Mouse (Mus musculus) heart, embryonic 15.5 days (tissue): ENCODE measurements at regions not wholly inside any gene's neighbourhood (a gene's known extent, or its start where the extent isn't known, plus 50 kb on each side); places are given as distances from the start of the nearest gene placed in this dataset.
A peak's percentile ranks its signal among the peaks of the same experiment; 100 is the strongest.

ENCODE experiments used
- ATAC-seq: fragments of 200-750 bp; cut with Nextera tagmentation; replicated peaks from 2 replicates; pipeline ENCODE4 v1.8.0; 2017; ENCODE audit warnings: low read depth, moderate TSS enrichment; ENCODE audit not compliant: insufficient number of reproducible peaks, insufficient read depth, low FRiP score
- H3K27ac ChIP-seq: fragments of 300-500 bp; sonication (generic); 2 replicates; pipeline ENCODE4 v1.5.1; 2015; ENCODE audit warnings: mild to moderate bottlenecking, inconsistent platforms
- H3K27me3 ChIP-seq: fragments of 300-500 bp; sonication (generic); 2 replicates; pipeline ENCODE4 v1.6.1; 2015; ENCODE audit warnings: inconsistent platforms
- H3K36me3 ChIP-seq: fragments of 300-500 bp; sonication (generic); 2 replicates; pipeline ENCODE4 v1.6.1; 2015; ENCODE audit warnings: mild to moderate bottlenecking, inconsistent platforms
- H3K4me1 ChIP-seq: fragments of 300-500 bp; sonication (generic); replicated peaks from 2 replicates; pipeline ENCODE4 v1.6.1; 2015; ENCODE audit warnings: inconsistent platforms
- H3K4me2 ChIP-seq: fragments of 300-500 bp; sonication (generic); 2 replicates; pipeline ENCODE4 v1.6.1; 2015; ENCODE audit warnings: inconsistent platforms, mild to moderate bottlenecking, moderate library complexity
- H3K4me3 ChIP-seq: fragments of 300-500 bp; sonication (generic); 2 replicates; pipeline ENCODE4 v1.5.1; 2015; ENCODE audit warnings: mild to moderate bottlenecking, inconsistent platforms
- H3K9ac ChIP-seq: fragments of 300-500 bp; sonication (generic); 2 replicates; pipeline ENCODE4 v1.6.1; 2015; ENCODE audit warnings: mild to moderate bottlenecking, inconsistent platforms
- H3K9me3 ChIP-seq: fragments of 300-500 bp; sonication (generic); replicated peaks from 2 replicates; pipeline ENCODE4 v1.6.1; 2016; ENCODE audit warnings: inconsistent platforms
- WGBS: fragments of 180-500 bp; shearing (Covaris S2); methylation state at CpG from one replicate; pipeline ENCODE4 v1.1.7; 2015; ENCODE audit warnings: mixed read lengths; 5-methylcytosine and 5-hydroxymethylcytosine counted together

- Histone ChIP-seq H3K4me3 (no peak overlapping the region), H3K9me3 (no peaks in the 10 kb centered on the region), H3K4me2 (no peak overlapping the region), H3K9ac (no peak overlapping the region), H3K36me3 (no peaks in the 10 kb centered on the region), H3K4me1 (no peaks in the 10 kb centered on the region; the same call in 1 of the 2 replicates), H3K27ac (no peak overlapping the region), H3K27me3 (no peaks in the 10 kb centered on the region)
- ATAC-seq, result no peak
- WGBS, result 53% methylated on average over 5 of the region's 5 CpGs
Observed at GRCm38 (mm10) chr14:98471803-98472509, 302.4 kb upstream of the Dach1 start.

GRCm38 (mm10) chr14:98454461-98454860 lies 284.9 kb upstream of the Dach1 start:
- H3K36me3 ChIP-seq, result no peaks in the 10 kb centered on the region
- no peak overlapping the region for H3K9ac ChIP-seq
- H3K4me3 ChIP-seq, result no peak overlapping the region
- ATAC-seq, result no peak
- H3K27ac ChIP-seq, result no peak overlapping the region
- no peaks in the 10 kb centered on the region for H3K9me3 ChIP-seq
- no peak overlapping the region for H3K4me2 ChIP-seq
- no peaks in the 10 kb centered on the region for H3K4me1 ChIP-seq
- whole genome bisulfite sequencing, result 82% methylated on average over 1 of the region's 1 CpGs
- no peaks in the 10 kb centered on the region for H3K27me3 ChIP-seq

GRCm38 (mm10) chr14:98452191-98452590 lies 282.6 kb upstream of the Dach1 start:
- H3K9ac ChIP-seq, result no peak overlapping the region
- H3K9me3 ChIP-seq, result no peaks in the 10 kb centered on the region
- no peak overlapping the region for H3K27ac ChIP-seq
- no peak overlapping the region for H3K4me2 ChIP-seq
- H3K36me3 ChIP-seq, result no peaks in the 10 kb centered on the region
- H3K4me3 ChIP-seq, result no peak overlapping the region
- 55% methylated on average over 6 of the region's 6 CpGs for WGBS
- no peak for ATAC-seq
- H3K4me1 ChIP-seq, result no peaks in the 10 kb centered on the region
- H3K27me3 ChIP-seq, result no peaks in the 10 kb centered on the region

GRCm38 (mm10) chr14:98449568-98449967 lies 280.0 kb upstream of the Dach1 start:
- 81% methylated on average over 5 of the region's 5 CpGs for WGBS
- Histone ChIP-seq H3K27me3 (no peaks in the 10 kb centered on the region), H3K9ac (no peak overlapping the region), H3K9me3 (no peaks in the 10 kb centered on the region), H3K36me3 (no peaks in the 10 kb centered on the region), H3K4me2 (no peak overlapping the region), H3K4me3 (no peak overlapping the region), H3K4me1 (no peaks in the 10 kb centered on the region), H3K27ac (no peak overlapping the region)
- ATAC-seq, result no peak

GRCm38 (mm10) chr14:98442411-98442810 lies 272.8 kb upstream of the Dach1 start:
- 78% methylated on average over 3 of the region's 3 CpGs for WGBS
- H3K9ac ChIP-seq, result no peak overlapping the region
- H3K27ac ChIP-seq, result no peak overlapping the region
- no peaks in the 10 kb centered on the region for H3K36me3 ChIP-seq
- no peaks in the 10 kb centered on the region for H3K27me3 ChIP-seq
- H3K4me1 ChIP-seq, result no peaks in the 10 kb centered on the region
- no peak for ATAC-seq
- H3K4me2 ChIP-seq, result no peak overlapping the region
- no peaks in the 10 kb centered on the region for H3K9me3 ChIP-seq
- no peak overlapping the region for H3K4me3 ChIP-seq

- no peak overlapping the region for H3K27ac ChIP-seq
- no peaks in the 10 kb centered on the region for H3K9me3 ChIP-seq
- no peak overlapping the region for H3K9ac ChIP-seq
- WGBS, result 55% methylated on average over 2 of the region's 2 CpGs
- H3K4me3 ChIP-seq, result no peak overlapping the region
- no peak for ATAC-seq
- no peaks in the 10 kb centered on the region for H3K36me3 ChIP-seq
- H3K4me2 ChIP-seq, result no peak overlapping the region
- no peaks in the 10 kb centered on the region for H3K4me1 ChIP-seq
- no peaks in the 10 kb centered on the region for H3K27me3 ChIP-seq
Observed at GRCm38 (mm10) chr14:98441954-98442353, 272.4 kb upstream of the Dach1 start.

- Histone ChIP-seq H3K27me3 (no peaks in the 10 kb centered on the region), H3K36me3 (no peaks in the 10 kb centered on the region), H3K27ac (no peak overlapping the region), H3K9me3 (no peaks in the 10 kb centered on the region), H3K4me2 (peak overlapping the region; percentile 48), H3K9ac (no peak overlapping the region), H3K4me1 (0 out of 2 replicates have a peak, but pooled peaks cover 3% of the 10 kb centered on the region), H3K4me3 (no peak overlapping the region)
- 0 out of 2 replicates have a peak, but pooled peaks have one; percentile 35 for ATAC-seq
- whole genome bisulfite sequencing, result 33% methylated on average over 11 of the region's 11 CpGs
Observed at GRCm38 (mm10) chr14:98431959-98432358, 262.4 kb upstream of the Dach1 start.

- H3K27ac ChIP-seq, result no peak overlapping the region
- no peaks in the 10 kb centered on the region for H3K27me3 ChIP-seq
- no peak for ATAC-seq
- no peaks in the 10 kb centered on the region for H3K4me1 ChIP-seq
- H3K4me3 ChIP-seq, result no peak overlapping the region
- H3K9me3 ChIP-seq, result no peaks in the 10 kb centered on the region
- 29% methylated on average over 1 of the region's 1 CpGs for WGBS
- no peaks in the 10 kb centered on the region for H3K36me3 ChIP-seq
- H3K9ac ChIP-seq, result no peak overlapping the region
- no peak overlapping the region for H3K4me2 ChIP-seq
Observed at GRCm38 (mm10) chr14:98417719-98418118, 248.2 kb upstream of the Dach1 start.

GRCm38 (mm10) chr14:98414201-98414600 lies 244.6 kb upstream of the Dach1 start:
- Histone ChIP-seq H3K4me1 (no peaks in the 10 kb centered on the region), H3K27ac (no peak overlapping the region), H3K4me3 (no peak overlapping the region), H3K9me3 (no peaks in the 10 kb centered on the region), H3K36me3 (no peaks in the 10 kb centered on the region), H3K27me3 (no peaks in the 10 kb centered on the region), H3K4me2 (no peak overlapping the region), H3K9ac (no peak overlapping the region)
- no peak for ATAC-seq
- 61% methylated on average over 7 of the region's 7 CpGs for WGBS

- no peak overlapping the region for H3K4me2 ChIP-seq
- H3K9ac ChIP-seq, result no peak overlapping the region
- no peak; the same call in 1 of the 2 replicates for ATAC-seq
- H3K27ac ChIP-seq, result no peak overlapping the region
- H3K4me1 ChIP-seq, result no peaks in the 10 kb centered on the region
- no peak overlapping the region for H3K4me3 ChIP-seq
- no peaks in the 10 kb centered on the region for H3K36me3 ChIP-seq
- WGBS, result 43% methylated on average over 3 of the region's 3 CpGs
- no peaks in the 10 kb centered on the region for H3K9me3 ChIP-seq
- no peaks in the 10 kb centered on the region for H3K27me3 ChIP-seq
Observed at GRCm38 (mm10) chr14:98405936-98406635, 236.5 kb upstream of the Dach1 start.

GRCm38 (mm10) chr14:98404026-98404425 lies 234.5 kb upstream of the Dach1 start:
- no peak overlapping the region for H3K4me2 ChIP-seq
- H3K4me1 ChIP-seq, result no peaks in the 10 kb centered on the region
- H3K27me3 ChIP-seq, result no peaks in the 10 kb centered on the region
- ATAC-seq, result no peak
- WGBS, result 83% methylated on average over 5 of the region's 5 CpGs
- H3K4me3 ChIP-seq, result no peak overlapping the region
- H3K9me3 ChIP-seq, result no peaks in the 10 kb centered on the region
- H3K27ac ChIP-seq, result no peak overlapping the region
- no peaks in the 10 kb centered on the region for H3K36me3 ChIP-seq
- no peak overlapping the region for H3K9ac ChIP-seq

GRCm38 (mm10) chr14:98387871-98388270 lies 218.3 kb upstream of the Dach1 start:
- WGBS, result 56% methylated on average over 4 of the region's 4 CpGs
- ATAC-seq, result no peak
- H3K27ac ChIP-seq, result no peak overlapping the region

More at GRCm38 (mm10) chr14:98387871-98388270, 218.3 kb upstream of the Dach1 start:
- H3K4me2 ChIP-seq, result no peak overlapping the region
- no peaks in the 10 kb centered on the region for H3K4me1 ChIP-seq
- no peak overlapping the region for H3K4me3 ChIP-seq
- H3K36me3 ChIP-seq, result no peaks in the 10 kb centered on the region
- no peaks in the 10 kb centered on the region for H3K9me3 ChIP-seq
- no peaks in the 10 kb centered on the region for H3K27me3 ChIP-seq
- no peak overlapping the region for H3K9ac ChIP-seq
